Mouse (Mus musculus): ENCODE measurements around the gene Tbx6. TPM values are rescaled to one million over a fixed set of nuclear protein-coding genes. Genes with fewer than 3 reads are reported as not detected.
A peak's percentile ranks its signal among the peaks of the same experiment; 100 is the strongest.

Tbx6 gene
- polyA plus RNA-seq, 2 experiments, result 0.41 to 2.0 TPM

DNA sequence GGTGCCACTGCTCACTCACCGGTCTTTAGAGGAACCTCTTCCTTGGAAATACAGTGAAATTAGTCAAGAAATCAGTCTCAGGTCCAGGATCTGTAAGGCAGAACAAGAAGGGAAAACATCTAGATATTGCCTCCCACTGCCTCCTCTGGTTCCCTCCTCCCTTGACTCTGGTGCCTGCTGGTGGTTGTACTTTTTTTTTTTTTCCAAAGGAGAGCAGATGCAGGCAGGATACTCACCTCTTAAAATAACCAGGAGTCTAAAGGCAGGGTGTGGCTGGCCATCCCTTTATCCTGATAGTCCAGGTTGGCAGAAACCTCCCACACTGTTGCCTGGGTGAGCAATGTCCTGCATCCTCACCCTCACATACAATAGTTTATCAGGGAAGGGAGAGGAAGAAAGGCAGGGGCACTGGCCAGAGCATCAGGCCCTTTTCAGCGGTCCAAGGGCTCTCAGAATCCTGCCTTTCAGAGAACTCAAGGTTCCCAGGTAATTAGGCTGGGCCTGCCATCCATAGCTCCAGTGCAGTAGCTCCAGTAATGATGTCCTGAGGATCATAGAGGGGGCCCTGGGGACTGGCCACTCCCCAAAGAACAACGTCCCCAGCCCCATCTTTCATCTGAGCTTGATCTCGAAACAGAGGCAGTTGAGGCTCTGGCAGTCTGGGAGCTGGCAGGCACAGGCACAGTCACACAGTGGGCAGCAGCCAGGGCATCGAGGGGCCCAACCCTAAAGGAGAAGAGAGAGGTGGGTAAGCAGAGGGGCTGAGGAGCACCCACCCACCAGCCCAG, 19.2 kb downstream of the Tbx6 start:
- Histone ChIP-seq H3K4me2 (replicated peaks; ENCODE audit: low read depth, low read length, severe bottlenecking) (peak overlapping the region; percentile 91), H3K4me3 (replicated peaks; ENCODE audit: low read length) (peak overlapping the region; percentile 90), H3K27ac (replicated peaks; ENCODE audit: low read depth, low read length) (peak overlapping the region; percentile 97), H3K4me1 (ENCODE audit: control insufficient read depth, insufficient read depth, low read length) (peaks cover 23% of the 10 kb centered on the region), H3K27me3 (ENCODE audit: control insufficient read depth, insufficient read depth, low read length) (no peaks in the 10 kb centered on the region), H3K9ac (ENCODE audit: low read depth, low read length, severe bottlenecking) (peak overlapping the region; percentile 67), H3K9me3 (ENCODE audit: control insufficient read depth, low read length) (no peaks in the 10 kb centered on the region), H3K36me3 (ENCODE audit: control insufficient read depth, insufficient read depth, low read length) (peaks cover 44% of the 10 kb centered on the region)
- ATAC-seq (ENCODE audit: low FRiP score, low read depth), result no peak
- no peak for TF ChIP-seq POLR2A (IDR thresholded peaks at IDR 0.05; ENCODE audit: borderline replicate concordance, extremely low read depth, insufficient read depth, insufficient read length)
- DNase-seq (ENCODE audit: low spot score), result no peak
- 46% methylated on average over 5 of the region's 5 CpGs for WGBS

DNA sequence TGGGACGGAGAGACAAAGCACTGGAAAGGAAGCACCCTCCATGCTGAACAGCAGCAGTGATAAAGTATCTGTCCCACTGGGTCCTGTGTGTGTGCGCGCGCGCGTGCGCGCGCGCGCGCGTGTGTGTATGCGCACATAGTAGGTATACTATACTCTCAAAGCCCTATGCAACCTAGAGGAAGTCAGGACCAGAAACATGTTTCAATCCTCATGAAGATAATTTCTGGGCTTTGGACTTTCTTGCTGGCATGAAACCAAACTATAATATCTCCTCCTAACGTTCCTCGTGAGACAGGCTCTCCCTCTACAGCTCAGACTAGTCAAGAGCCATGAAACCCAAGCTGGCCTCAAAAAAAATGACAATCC, 19.8 kb downstream of the Tbx6 start:
- WGBS, result 93% methylated on average over 16 of the region's 16 CpGs
- Histone ChIP-seq H3K27ac (replicated peaks; ENCODE audit: low read depth, low read length) (no peak overlapping the region; the same call in 1 of the 2 replicates), H3K4me3 (replicated peaks; ENCODE audit: low read length) (no peak overlapping the region), H3K4me2 (replicated peaks; ENCODE audit: low read depth, low read length, severe bottlenecking) (no peak overlapping the region), H3K4me1 (ENCODE audit: control insufficient read depth, insufficient read depth, low read length) (peaks cover 23% of the 10 kb centered on the region), H3K9me3 (ENCODE audit: control insufficient read depth, low read length) (no peaks in the 10 kb centered on the region), H3K27me3 (ENCODE audit: control insufficient read depth, insufficient read depth, low read length) (no peaks in the 10 kb centered on the region), H3K9ac (ENCODE audit: low read depth, low read length, severe bottlenecking) (no peak overlapping the region), H3K36me3 (ENCODE audit: control insufficient read depth, insufficient read depth, low read length) (peaks cover 39% of the 10 kb centered on the region)
- no peak for TF ChIP-seq POLR2A (IDR thresholded peaks at IDR 0.05; ENCODE audit: borderline replicate concordance, extremely low read depth, insufficient read depth, insufficient read length)
- DNase-seq (ENCODE audit: low spot score), result no peak
- no peak for ATAC-seq (ENCODE audit: low FRiP score, low read depth)

DNA sequence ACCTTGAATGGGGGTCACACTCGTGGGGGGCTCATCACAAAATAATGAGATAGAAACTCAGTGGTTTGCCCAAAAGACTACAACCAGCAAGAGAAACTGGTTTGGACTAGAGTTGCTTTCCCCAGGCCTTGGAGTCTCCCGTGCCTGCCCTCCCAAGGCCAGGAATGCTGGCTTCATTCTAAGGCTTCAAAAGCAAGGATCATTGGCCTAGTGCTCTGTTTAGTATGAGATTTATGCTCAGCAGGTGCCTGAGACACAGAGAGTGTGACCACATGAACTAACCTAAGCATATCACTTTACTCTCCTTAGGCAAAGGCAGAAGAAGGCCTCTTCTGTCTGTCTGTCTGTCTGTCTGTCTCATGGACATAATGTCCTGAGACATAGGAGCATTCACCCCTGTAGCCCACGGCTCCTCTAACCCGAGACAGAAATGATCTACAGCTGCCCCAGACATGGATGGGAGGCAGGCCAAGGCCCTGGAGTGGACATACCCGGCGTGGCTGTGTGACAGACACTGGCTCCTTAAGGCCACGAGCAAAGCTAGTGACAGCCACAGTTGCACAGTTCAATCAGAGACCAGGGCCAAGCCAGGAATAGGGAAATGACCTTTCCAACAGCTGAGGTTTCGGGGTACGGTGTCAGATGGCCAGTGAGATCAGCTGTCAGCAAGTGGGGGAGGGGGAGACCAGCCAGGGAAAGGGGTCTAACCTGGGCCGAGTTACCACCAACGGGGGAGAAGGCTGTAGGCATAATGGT, 21.0 kb downstream of the Tbx6 start:
- ATAC-seq (ENCODE audit: low FRiP score, low read depth), result no peak
- Histone ChIP-seq H3K27me3 (ENCODE audit: control insufficient read depth, insufficient read depth, low read length) (no peaks in the 10 kb centered on the region), H3K4me1 (ENCODE audit: control insufficient read depth, insufficient read depth, low read length) (peaks cover 19% of the 10 kb centered on the region), H3K27ac (replicated peaks; ENCODE audit: low read depth, low read length) (0 out of 2 replicates have a peak overlapping the region, but pooled peaks have one; percentile 19), H3K9me3 (ENCODE audit: control insufficient read depth, low read length) (no peaks in the 10 kb centered on the region), H3K4me3 (replicated peaks; ENCODE audit: low read length) (no peak overlapping the region), H3K4me2 (replicated peaks; ENCODE audit: low read depth, low read length, severe bottlenecking) (no peak overlapping the region), H3K9ac (ENCODE audit: low read depth, low read length, severe bottlenecking) (no peak overlapping the region), H3K36me3 (ENCODE audit: control insufficient read depth, insufficient read depth, low read length) (peaks cover 26% of the 10 kb centered on the region)
- 79% methylated on average over 11 of the region's 11 CpGs for WGBS
- no peak for DNase-seq (ENCODE audit: low spot score)
- no peak for TF ChIP-seq POLR2A (IDR thresholded peaks at IDR 0.05; ENCODE audit: borderline replicate concordance, extremely low read depth, insufficient read depth, insufficient read length)

DNA sequence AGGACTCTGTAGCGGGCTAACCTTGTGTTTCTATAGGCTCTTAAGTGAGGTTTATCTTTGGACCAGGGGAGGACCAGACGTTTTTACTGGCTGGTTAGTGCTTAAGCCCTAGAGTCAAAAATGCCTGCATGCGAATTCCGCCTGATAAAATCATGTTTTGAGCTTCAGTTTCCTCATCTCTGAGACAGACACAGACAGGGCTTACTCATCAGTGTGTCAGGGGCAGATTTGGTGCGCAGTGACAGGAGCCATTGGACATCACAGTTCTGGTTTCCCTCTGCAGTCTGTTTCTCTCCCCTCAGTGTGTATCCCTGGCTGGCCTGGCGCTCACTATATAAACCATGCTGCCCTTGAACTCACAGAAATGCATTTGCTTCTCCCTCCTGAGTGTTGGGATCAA, 21.9 kb downstream of the Tbx6 start:
- ATAC-seq (ENCODE audit: low FRiP score, low read depth) (no peak), DNase-seq (ENCODE audit: low spot score) (no peak)
- no peak overlapping the region for H3K4me3 ChIP-seq (replicated peaks; ENCODE audit: low read length)
- no peak overlapping the region; the same call in 1 of the 2 replicates for H3K9ac ChIP-seq (ENCODE audit: low read depth, low read length, severe bottlenecking)
- H3K27ac ChIP-seq (replicated peaks; ENCODE audit: low read depth, low read length), result no peak overlapping the region
- H3K36me3 ChIP-seq (ENCODE audit: control insufficient read depth, insufficient read depth, low read length), result peaks cover 20% of the 10 kb centered on the region
- H3K9me3 ChIP-seq (ENCODE audit: control insufficient read depth, low read length), result no peaks in the 10 kb centered on the region
- 85% methylated on average over 6 of the region's 6 CpGs for WGBS
- TF ChIP-seq POLR2A (IDR thresholded peaks at IDR 0.05; ENCODE audit: borderline replicate concordance, extremely low read depth, insufficient read depth, insufficient read length), result no peak
- H3K27me3 ChIP-seq (ENCODE audit: control insufficient read depth, insufficient read depth, low read length), result no peaks in the 10 kb centered on the region
- peaks cover 20% of the 10 kb centered on the region for H3K4me1 ChIP-seq (ENCODE audit: control insufficient read depth, insufficient read depth, low read length)
- no peak overlapping the region for H3K4me2 ChIP-seq (replicated peaks; ENCODE audit: low read depth, low read length, severe bottlenecking)

DNA sequence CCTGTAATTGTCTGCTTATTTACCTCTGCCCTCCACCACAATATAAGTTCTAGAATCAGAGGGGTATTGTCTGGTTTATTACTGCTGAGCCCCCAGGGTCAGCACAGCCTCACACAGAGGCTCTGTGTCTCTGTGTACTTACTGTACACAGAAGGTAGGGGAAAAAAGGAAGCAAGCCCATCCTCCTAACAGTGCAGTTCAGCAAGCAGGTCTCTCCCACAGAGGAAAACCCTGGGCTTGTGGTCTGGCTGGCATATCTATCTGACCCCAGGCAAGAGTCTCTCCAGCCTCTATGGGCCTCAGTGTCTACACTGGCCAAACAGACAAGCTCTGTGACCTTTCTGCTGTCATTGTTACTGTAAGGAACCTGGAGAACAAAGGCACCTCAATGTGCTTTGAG, 22.5 kb downstream of the Tbx6 start:
- no peak for TF ChIP-seq POLR2A (IDR thresholded peaks at IDR 0.05; ENCODE audit: borderline replicate concordance, extremely low read depth, insufficient read depth, insufficient read length)
- DNase-seq (ENCODE audit: low spot score) (no peak), ATAC-seq (ENCODE audit: low FRiP score, low read depth) (no peak)
- Histone ChIP-seq H3K27me3 (ENCODE audit: control insufficient read depth, insufficient read depth, low read length) (no peaks in the 10 kb centered on the region), H3K36me3 (ENCODE audit: control insufficient read depth, insufficient read depth, low read length) (peaks cover 20% of the 10 kb centered on the region), H3K4me1 (ENCODE audit: control insufficient read depth, insufficient read depth, low read length) (peaks cover 24% of the 10 kb centered on the region), H3K4me3 (replicated peaks; ENCODE audit: low read length) (no peak overlapping the region), H3K27ac (replicated peaks; ENCODE audit: low read depth, low read length) (no peak overlapping the region), H3K9me3 (ENCODE audit: control insufficient read depth, low read length) (no peaks in the 10 kb centered on the region), H3K9ac (ENCODE audit: low read depth, low read length, severe bottlenecking) (no peak overlapping the region; the same call in 1 of the 2 replicates), H3K4me2 (replicated peaks; ENCODE audit: low read depth, low read length, severe bottlenecking) (no peak overlapping the region)
